Mouse (Mus musculus) right cerebral cortex, postnatal 36 days (tissue): ENCODE results near the gene Higd2a.
A peak's percentile ranks its signal among the peaks of the same experiment; 100 is the strongest.

ENCODE experiments used
- DNase-seq, 2 experiments: peaks; one replicate each; pipeline ENCODE4 v3.0.0; 2022; ENCODE audit warnings: low spot score in 2 of 2, mixed read lengths in 1 of 2

Gene Higd2a

GRCm38 (mm10) chr13:54589996-54590951 lies at the start of gene Higd2a, which contains the start of gene Nop16:
Gene Higd2a, plus strand, starts transcription at chr13:54590207.
Gene Nop16, minus strand, starts transcription at chr13:54590090.
- DNase-seq: peak; percentile 98

GRCm38 (mm10) chr13:54548036-54548435 lies 42.0 kb upstream of the Higd2a start:
- DNase-seq: no peak

GRCm38 (mm10) chr13:54556176-54556575 lies 33.8 kb upstream of the Higd2a start:
- no peak for DNase-seq

GRCm38 (mm10) chr13:54556796-54557195 lies 33.2 kb upstream of the Higd2a start:
- DNase-seq: no peak

GRCm38 (mm10) chr13:54557652-54558051 lies 32.4 kb upstream of the Higd2a start:
- no peak for DNase-seq

- DNase-seq: no peak
Measured at GRCm38 (mm10) chr13:54559656-54560055, 30.4 kb upstream of the Higd2a start.

- peak in 1 of 2 experiments; percentile 48 for DNase-seq
Measured at GRCm38 (mm10) chr13:54560608-54561007, 29.4 kb upstream of the Higd2a start.

- DNase-seq: no peak
Measured at GRCm38 (mm10) chr13:54562562-54562961, 27.4 kb upstream of the Higd2a start.

- DNase-seq: no peak
Measured at GRCm38 (mm10) chr13:54564232-54565200, 25.5 kb upstream of the Higd2a start.

- peak; percentile 91 to 92 for DNase-seq
Measured at GRCm38 (mm10) chr13:54565201-54565581, 24.8 kb upstream of the Higd2a start, which contains the start of gene 4833439L19Rik. Gene 4833439L19Rik, minus strand, starts transcription at chr13:54565435.

- DNase-seq: no peak
Measured at GRCm38 (mm10) chr13:54565594-54566345, 24.2 kb upstream of the Higd2a start.

- DNase-seq: no peak
Measured at GRCm38 (mm10) chr13:54568380-54568779, 21.6 kb upstream of the Higd2a start.

GRCm38 (mm10) chr13:54569282-54569681 lies 20.7 kb upstream of the Higd2a start:
- no peak for DNase-seq

- no peak for DNase-seq
Measured at GRCm38 (mm10) chr13:54570736-54571135, 19.3 kb upstream of the Higd2a start.

GRCm38 (mm10) chr13:54571637-54572036 lies 18.4 kb upstream of the Higd2a start:
- no peak for DNase-seq

- DNase-seq: no peak
Measured at GRCm38 (mm10) chr13:54572621-54573020, 17.4 kb upstream of the Higd2a start.

- DNase-seq: peak in 1 of 2 experiments; percentile 65
Measured at GRCm38 (mm10) chr13:54574854-54575481, 15.0 kb upstream of the Higd2a start, which contains the start of gene Arl10. Gene Arl10, plus strand, starts transcription at chr13:54575015.

- DNase-seq: no peak
Measured at GRCm38 (mm10) chr13:54575489-54575888, 14.5 kb upstream of the Higd2a start.

GRCm38 (mm10) chr13:54577652-54578507 lies 12.1 kb upstream of the Higd2a start:
- no peak for DNase-seq

- no peak for DNase-seq
Measured at GRCm38 (mm10) chr13:54581385-54581784, 8.6 kb upstream of the Higd2a start.
